Mouse (Mus musculus): Measurements from ENCODE around the gene Rab6b. TPM values are rescaled to one million over a fixed set of nuclear protein-coding genes. Genes with fewer than 3 reads are reported as not detected.
"Not testable (repeated sequence)": the region's sequence is repeated elsewhere in the genome, so short reads cannot be mapped to it uniquely, and the experiment has no call there.

Gene Rab6b
- total RNA-seq, 2 experiments from 2014 or later: 7.0 to 14.7 TPM

- DNase-seq: no peak
Observed at GRCm38 (mm10) chr9:103145351-103145750, 33.8 kb downstream of the Rab6b start.

GRCm38 (mm10) chr9:103146257-103146656, 34.7 kb downstream of the Rab6b start:
- DNase-seq: no peak

- DNase-seq: no peak
Observed at GRCm38 (mm10) chr9:103146703-103147102, 35.1 kb downstream of the Rab6b start.

- DNase-seq: no peak
Observed at GRCm38 (mm10) chr9:103147103-103147502, 35.5 kb downstream of the Rab6b start.

GRCm38 (mm10) chr9:103149074-103149799, 37.6 kb downstream of the Rab6b start:
- DNase-seq: no peak

- no peak for DNase-seq
Observed at GRCm38 (mm10) chr9:103153286-103153685, 41.7 kb downstream of the Rab6b start.

- DNase-seq: no peak
Observed at GRCm38 (mm10) chr9:103154568-103154967, 43.0 kb downstream of the Rab6b start.

- DNase-seq: not testable (repeated sequence)
Observed at GRCm38 (mm10) chr9:103155158-103155557, 43.6 kb downstream of the Rab6b start.

- DNase-seq: no peak
Observed at GRCm38 (mm10) chr9:103163806-103164205, 52.2 kb downstream of the Rab6b start.

GRCm38 (mm10) chr9:103168046-103168445, 56.5 kb downstream of the Rab6b start:
- no peak for DNase-seq

GRCm38 (mm10) chr9:103168771-103169170, 57.2 kb downstream of the Rab6b start:
- no peak for DNase-seq

- DNase-seq: peak; percentile 57
Observed at GRCm38 (mm10) chr9:103174771-103175519, 63.4 kb downstream of the Rab6b start.

GRCm38 (mm10) chr9:103175692-103176091, 64.1 kb downstream of the Rab6b start:
- no peak for DNase-seq

GRCm38 (mm10) chr9:103180303-103180702, 68.7 kb downstream of the Rab6b start:
- DNase-seq: peak; percentile 62

- peak; percentile 84 for DNase-seq
Observed at GRCm38 (mm10) chr9:103180807-103181565, 69.4 kb downstream of the Rab6b start.

- DNase-seq: no peak
Observed at GRCm38 (mm10) chr9:103181886-103182285, 70.3 kb downstream of the Rab6b start.

GRCm38 (mm10) chr9:103184855-103185254, 73.3 kb downstream of the Rab6b start:
- DNase-seq: no peak

- no peak for DNase-seq
Observed at GRCm38 (mm10) chr9:103185946-103186345, 74.4 kb downstream of the Rab6b start.

- DNase-seq: peak; percentile 37
Observed at GRCm38 (mm10) chr9:103186747-103187146, 75.2 kb downstream of the Rab6b start.

GRCm38 (mm10) chr9:103188416-103188815, 76.8 kb downstream of the Rab6b start:
- no peak for DNase-seq

GRCm38 (mm10) chr9:103201561-103202260, 90.1 kb downstream of the Rab6b start, which contains the start of gene Srprb:
Gene Srprb, minus strand, starts transcription at chr9:103202137.
- DNase-seq: peak; percentile 96

- DNase-seq: no peak
Observed at GRCm38 (mm10) chr9:103205786-103206185, 94.2 kb downstream of the Rab6b start.

Measured in adrenal gland, postnatal 10 days (tissue).